Mouse (Mus musculus) common myeloid progenitor, adult 5-6 weeks (primary cell): ENCODE results near the gene B3galnt1. TPM values are rescaled to one million over a fixed set of nuclear protein-coding genes. Genes with fewer than 3 reads are reported as not detected.
"Not testable (repeated sequence)": the region's sequence is repeated elsewhere in the genome, so short reads cannot be mapped to it uniquely, and the experiment has no call there.

ENCODE experiments used
- ATAC-seq: replicated peaks from 2 replicates; pipeline ENCODE4 v1.8.0; 2016; ENCODE audit warnings: low read depth, mild to moderate bottlenecking, moderate TSS enrichment, inconsistent platforms; ENCODE audit not compliant: poor library complexity, severe bottlenecking
- total RNA-seq: library from RNA; stranded (forward); fragments of 200-1000, 187-1606 nt; gene quantifications from 2 replicates; pipeline ENCODE4 v1.2.3, GENCODE M21; 2017

The B3galnt1 gene
- total RNA-seq, 1 experiment from 2014 or later: 1.0 TPM

DNA sequence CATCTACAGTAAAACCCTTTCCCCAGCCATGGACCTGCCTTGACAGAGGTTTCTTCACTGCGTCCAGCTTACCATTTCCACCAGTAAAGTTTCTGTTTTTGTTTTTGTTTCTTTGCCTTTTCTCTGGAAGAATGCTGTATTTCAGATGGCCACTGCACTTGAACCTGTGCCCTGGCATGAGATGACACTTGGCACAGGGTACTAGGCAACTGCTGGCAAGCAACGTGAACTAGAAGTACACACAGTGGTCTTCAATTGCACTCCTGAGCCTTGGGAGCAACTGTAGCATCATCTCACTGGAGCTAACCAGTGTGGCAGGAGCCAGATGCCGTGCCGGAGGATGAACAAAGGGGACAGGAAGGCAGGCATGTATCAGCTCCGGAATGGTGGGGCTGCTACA is 26.2 kb downstream of the B3galnt1 start:
- no peak for ATAC-seq

DNA sequence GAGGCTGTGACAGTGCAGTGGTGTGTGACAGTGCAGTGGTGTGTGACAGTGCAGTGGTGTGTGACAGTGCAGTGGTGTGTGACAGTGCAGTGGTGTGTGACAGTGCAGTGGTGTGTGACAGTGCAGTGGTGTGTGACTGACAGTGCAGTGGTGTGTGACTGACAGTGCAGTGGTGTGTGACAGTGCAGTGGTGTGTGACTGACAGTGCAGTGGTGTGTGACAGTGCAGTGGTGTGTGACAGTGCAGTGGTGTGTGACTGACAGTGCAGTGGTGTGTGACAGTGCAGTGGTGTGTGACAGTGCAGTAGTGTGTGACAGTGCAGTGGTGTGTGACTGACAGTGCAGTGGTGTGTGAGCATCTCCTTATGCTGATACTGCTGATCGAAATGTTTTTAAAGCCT is 33.2 kb downstream of the B3galnt1 start:
- ATAC-seq: not testable (repeated sequence)

DNA sequence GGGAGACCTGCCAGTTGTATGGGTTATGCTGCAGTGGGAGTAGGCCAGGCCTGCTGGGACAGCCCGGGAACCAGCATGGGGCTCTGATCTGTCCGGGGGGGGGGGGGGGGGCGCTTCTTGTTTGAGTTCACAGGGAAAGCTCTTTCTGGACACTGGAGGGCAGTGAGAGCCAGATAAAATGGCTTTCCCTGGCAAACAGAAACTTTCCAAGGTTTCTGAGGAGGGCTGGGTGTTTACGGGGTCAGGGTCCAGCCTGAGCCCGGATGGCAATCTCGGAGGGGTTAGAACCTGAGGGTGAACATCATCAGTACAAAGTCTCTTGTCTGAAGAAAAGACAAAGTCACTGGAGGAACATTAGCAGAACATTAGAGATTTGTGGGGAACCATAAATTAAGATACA is 35.4 kb downstream of the B3galnt1 start:
- ATAC-seq: no peak

DNA sequence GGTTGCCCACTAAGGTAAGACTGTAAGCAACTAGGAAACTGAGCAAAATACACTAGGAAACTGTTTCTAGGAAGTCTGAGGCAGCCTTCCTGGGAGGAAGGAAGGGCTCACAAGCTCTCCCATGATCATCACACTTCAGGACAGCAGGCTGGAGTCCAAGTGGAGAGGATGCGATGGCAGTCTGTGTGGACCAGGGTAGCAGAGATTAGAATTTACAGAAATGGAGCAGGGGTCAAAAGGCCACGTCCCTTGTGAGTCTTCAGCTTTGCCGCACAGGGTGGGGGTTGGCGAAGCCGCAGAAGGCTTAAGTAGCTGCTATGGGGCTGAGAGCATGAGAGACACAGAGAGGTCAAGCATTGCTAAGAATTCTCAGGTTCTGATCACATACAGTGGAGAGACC is 37.1 kb downstream of the B3galnt1 start:
- ATAC-seq: no peak

- ATAC-seq: peak; percentile 89
These were observed 38.8 kb downstream of the B3galnt1 start for GRCm38 (mm10) chr3:69559975-69560330.

DNA sequence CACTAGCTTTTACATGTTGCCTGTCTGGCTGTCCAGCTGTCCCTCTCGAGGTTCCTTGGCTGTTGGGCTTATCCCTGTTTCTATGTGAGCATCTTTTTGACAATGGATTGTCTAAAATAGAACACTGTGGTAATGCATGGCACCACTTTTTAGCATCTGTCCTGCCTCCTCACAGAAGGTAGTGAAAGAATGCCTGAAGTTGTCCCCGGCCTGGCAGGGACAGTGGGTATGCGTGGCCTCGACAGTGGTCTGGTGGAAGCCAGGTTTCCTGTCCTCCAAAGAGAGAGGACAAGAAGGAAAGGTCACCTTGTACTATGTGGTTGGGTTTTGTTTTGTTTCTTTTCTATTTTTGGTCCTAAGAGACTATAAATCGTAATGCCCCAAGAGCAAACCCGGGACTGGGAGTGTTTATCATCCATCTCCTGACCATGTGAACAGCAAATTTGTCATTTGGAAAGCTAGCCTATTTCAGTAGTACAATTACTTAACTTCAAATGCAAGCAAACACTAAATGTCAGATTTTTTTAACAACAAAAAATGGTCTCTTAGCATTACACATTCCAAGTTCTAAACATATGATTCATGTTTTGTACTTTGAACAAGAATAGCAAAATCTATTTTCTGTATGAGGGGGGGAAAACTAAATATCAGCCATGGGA is 39.3 kb downstream of the B3galnt1 start:
- no peak for ATAC-seq

DNA sequence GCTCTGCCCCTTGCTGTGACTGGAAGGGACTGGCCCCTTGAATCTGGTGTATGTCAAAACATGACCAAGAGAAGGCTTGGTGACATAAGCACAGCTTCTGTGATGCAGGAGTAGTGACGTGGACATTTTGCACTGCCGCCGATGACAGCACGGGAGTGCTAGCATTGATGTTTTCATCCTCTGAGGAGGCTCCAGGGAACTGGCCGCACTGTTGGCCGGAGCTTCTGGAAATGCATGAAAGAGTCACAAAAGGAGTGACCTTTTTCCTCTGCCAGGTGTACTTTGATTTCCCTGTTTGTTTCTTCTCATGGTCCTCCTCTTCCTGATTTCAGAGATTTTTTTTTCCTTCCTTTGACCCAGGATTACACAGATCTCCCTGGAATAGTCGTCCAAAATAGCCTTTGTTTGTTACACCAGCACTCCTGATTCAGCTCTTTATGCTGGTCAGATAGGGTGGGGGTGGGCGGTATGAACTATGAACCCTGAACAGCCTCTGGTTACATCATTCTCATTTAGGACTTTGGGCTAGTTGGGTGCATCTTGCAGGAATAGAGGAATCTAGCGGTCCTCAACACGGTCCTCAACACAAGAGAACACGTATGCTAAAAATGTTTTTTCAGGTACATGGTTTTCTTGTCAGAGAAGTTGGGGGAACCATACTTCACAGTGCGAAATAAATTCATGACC is 42.5 kb downstream of the B3galnt1 start:
- no peak for ATAC-seq

DNA sequence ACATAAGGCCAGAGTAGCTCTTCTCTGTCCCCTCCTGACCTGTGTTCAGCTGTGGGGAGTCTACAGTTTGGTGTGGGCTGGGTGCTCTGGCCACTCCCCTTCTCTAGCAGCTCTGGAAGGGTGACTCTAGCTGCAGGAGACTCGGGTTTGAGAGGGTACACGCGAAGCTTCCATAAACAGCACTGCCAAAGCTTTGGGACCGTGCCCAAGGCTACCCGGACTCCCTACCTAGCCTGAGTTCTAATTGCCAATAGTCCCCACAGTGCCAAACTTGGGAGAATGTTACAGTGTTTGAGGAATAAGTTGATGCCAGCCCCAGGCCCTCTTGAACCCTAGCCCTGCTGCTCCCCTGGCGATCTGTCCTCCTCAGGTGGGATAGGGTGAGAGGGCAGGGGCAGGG is 43.2 kb downstream of the B3galnt1 start:
- no peak for ATAC-seq

DNA sequence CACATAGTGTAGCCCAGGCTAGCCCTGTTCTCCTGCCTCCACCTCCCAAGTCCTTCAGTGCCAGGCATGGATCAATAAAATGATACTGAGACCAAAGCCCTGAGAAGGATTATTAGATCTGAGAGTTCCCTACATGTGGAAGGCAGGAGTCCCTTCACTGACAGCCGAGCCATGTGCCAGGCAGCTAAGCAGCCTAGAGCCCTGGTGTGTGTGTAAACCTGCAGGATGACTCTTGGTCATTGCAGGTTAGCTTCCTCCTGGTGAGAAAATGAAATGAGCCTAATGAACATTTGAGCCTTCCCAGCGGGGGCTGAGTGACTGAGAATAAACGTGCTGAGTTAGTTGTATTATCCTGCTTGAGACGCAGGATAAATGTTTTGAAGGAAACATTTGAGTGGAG is 49.2 kb downstream of the B3galnt1 start:
- ATAC-seq: no peak

DNA sequence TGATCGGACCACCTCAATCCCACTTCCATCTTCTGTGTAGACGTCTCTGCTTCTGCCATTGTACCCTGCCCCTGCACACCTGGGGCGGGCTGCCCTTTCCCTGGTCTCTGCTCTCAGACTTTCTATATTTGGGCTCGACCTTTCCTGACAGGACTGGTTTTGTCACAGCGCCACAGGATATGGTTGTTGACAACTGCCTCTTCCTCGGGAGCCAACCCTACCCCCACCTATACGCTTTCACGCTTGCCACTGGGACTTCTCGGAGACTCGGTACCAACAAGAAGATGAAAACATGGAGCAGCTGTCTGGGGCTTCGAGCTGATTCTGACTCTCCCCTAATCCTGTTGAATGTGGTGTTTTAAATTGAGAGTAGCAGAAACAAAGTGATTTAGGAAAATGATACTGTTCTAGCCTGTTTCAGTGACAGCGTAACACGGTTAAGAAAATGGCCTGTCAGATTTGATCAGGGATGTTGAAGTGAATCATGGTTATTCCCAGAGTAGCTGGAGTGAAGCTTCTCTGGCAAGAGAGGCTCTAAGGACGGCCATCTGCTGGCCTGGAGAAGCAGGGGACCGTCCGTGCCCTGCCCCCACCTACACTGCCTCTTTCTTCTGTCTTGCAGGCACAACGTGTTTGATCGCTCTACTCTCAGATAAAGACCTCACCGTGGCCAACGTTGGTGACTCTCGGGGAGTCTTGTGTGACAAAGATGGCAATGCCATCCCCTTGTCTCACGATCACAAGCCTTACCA is 49.9 kb downstream of the B3galnt1 start:
- no peak for ATAC-seq

- no peak for ATAC-seq
These were observed 53.7 kb downstream of the B3galnt1 start for GRCm38 (mm10) chr3:69545017-69545416.

DNA sequence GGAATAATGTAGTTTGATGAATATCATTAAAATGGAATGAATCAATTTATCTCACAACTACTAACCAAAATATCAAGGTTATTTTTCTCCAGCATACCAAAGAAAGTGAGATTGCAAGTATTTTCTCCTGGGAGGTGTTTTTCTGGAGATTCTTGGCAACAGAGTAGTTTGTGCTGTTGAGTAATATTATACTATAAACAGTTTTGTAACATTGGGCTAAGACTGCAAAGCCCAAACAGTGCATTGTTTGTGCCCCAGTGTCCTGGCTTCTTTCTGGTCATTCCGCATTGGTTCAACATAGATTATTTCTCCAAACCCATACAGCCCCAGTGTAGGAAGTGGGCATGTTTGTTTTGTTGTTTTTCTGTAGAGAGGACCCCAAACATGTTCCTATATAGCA is 55.0 kb downstream of the B3galnt1 start:
- no peak for ATAC-seq

GRCm38 (mm10) chr3:69542962-69543361 is 55.8 kb downstream of the B3galnt1 start:
- no peak for ATAC-seq

DNA sequence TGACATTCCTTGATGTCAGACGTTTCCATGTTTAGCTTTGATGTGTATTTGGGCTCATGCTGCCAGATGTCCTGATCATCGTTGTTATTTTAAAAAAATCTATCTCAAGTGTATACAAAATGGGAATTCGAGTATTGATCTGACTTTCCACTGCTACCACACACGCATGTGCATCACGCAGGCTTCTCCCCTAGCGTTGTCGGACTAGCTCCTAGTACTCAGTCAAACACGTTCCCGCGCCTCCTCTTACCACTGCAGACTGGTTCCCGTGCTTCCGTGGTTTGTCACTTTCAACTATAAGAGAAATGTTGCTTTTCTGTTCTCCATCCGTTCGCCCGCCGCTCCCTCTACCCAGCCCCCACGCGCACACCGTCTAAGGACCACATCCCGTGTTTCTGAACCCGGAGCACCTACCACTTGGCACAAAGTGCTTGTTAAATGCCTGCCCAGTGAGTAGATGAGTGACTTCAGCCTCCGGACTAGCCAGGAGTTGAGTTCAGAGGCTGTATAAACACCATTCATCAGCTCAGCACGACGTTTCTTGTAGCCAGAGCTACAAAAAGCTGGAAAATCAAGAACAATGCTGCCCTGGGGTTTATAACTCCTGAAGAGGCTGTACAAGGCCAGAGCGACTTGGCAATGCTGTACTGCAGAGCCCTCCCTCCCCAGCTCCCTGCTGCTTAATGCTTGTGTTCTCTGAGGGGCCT is 62.7 kb downstream of the B3galnt1 start:
- ATAC-seq: no peak

DNA sequence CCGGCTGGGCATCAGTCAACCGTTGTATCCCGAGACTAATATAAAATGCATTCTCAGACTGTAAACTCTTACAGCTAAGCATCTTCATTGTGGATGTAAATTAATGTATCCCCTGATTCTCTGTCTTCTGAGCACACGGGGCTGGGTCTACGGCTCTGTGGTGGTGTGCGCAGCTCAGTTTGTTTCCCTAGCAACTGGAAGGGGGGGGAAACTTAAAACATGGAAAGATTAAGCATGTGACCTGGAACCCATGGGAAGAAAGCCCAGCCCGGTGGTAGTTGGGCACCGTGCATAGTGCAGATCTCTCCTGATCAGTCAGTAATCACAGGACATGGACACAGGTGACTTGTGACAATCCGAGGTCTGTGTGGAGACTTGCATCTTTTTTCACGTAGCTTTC is 63.3 kb downstream of the B3galnt1 start:
- ATAC-seq: no peak

DNA sequence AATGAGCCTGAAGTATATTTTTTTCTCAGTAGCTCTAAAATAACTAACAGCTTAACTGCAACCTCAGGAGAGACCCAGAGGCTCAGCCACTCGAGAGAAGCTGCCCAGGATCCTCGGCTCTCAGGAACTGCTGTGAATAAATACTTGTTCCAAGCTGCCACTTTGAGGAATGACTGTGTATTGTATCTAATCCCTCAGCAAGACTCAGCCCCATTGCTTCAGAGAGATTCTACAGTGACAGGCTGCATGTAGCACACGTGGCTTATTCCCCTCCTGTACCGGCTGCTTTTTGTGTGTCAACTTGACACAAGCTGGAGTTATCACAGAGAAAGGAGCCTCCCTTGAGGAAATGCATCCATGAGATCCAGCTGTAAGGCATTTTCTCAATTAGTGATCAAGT is 66.1 kb downstream of the B3galnt1 start:
- no peak for ATAC-seq

DNA sequence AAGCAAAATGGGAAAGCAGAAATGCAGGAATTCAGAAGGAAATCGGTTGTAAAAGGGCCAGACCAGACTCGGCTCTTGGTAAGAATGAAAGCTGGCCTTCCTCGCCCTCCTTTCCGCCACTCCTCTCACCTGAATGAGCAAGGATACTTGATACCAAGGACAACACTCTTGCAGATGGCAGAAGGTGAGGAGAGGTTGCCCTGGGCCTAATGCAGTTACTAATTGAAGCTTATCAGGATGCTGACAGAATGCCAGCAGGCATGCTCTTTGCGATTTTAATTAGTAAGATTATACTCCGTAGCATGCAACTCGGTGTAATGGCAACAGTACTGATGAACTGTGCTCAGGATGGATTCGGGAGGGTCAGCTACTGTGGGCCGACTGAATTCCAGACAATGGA is 67.2 kb downstream of the B3galnt1 start:
- ATAC-seq: no peak

- no peak for ATAC-seq
These were observed 69.2 kb downstream of the B3galnt1 start for GRCm38 (mm10) chr3:69529576-69529975.

- ATAC-seq: 0 out of 2 replicates have a peak, but pooled peaks have one; percentile 42
These were observed 71.4 kb downstream of the B3galnt1 start for GRCm38 (mm10) chr3:69527384-69527783.

DNA sequence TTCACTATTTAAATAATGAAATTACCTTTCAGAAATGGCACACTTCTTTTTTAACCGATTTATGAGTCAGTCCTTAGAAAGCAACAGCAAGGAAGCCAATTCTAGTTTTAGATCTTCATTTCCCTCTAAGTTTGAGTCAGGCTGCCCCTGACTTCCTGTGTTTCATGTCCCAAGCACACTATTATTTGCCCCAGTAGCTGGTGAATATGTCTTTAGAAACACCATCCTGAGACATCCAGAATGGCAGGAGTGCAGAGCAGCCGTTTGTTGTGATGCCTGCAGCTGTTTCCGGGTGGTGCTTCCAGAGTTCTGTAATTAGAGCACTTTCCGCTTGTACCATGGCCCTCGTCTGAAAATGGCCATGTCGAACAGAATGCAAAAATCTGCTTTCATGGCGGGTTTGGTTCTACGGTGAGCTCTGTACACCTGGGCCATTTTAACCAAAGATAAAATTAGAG is 73.7 kb downstream of the B3galnt1 start:
- ATAC-seq: 0 out of 2 replicates have a peak, but pooled peaks have one; percentile 25
